Mouse (Mus musculus): ENCODE results near the gene Lemd1.

DNA sequence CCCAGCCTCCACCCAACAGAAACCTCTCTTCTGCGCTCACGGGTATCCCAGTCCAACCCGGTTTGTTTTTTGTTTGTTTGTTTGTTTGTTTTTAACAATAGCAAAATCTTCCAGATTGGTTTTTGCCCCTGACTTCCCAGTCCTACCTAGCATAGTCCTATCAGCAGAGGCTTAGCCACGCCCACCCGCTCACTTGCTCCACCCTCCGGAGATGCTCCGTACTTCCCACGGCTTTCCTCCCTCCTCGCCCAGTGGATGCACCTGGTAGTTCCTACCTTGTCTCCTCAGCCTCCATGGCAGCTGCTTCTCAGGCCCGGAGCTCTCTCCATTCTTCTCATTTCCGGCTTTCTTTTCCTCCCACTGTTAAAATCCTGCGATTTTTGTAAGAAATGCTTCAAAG is 42.3 kb downstream of the Lemd1 start:
- TF ChIP-seq CTCF (IDR thresholded peaks at IDR 0.05; ENCODE audit: extremely low read depth, insufficient read depth, insufficient read length, insufficient replicate concordance) (no peak), POLR2A (IDR thresholded peaks at IDR 0.05; ENCODE audit: low read depth, low read length) (no peak)

Data from spleen, adult 2 months (tissue).